Mouse (Mus musculus) heart, postnatal 0 days (tissue): ENCODE data around the gene Tbck.

Source experiments
- CTCF ChIP-seq: IDR thresholded peaks from 2 replicates; pipeline ENCODE4 v1.5.1; 2016; ENCODE audit warnings: antibody characterized with exemption, control low read depth, low read depth
- EP300 ChIP-seq: IDR thresholded peaks from 2 replicates; pipeline ENCODE4 v1.6.1; 2016; ENCODE audit warnings: antibody characterized with exemption, low read depth

GRCm38 (mm10) chr3:132776686-132777085, 92.7 kb downstream of the Tbck start:
- no peak for TF ChIP-seq EP300
- no peak for TF ChIP-seq CTCF
